Mouse (Mus musculus): ENCODE data around the gene Zdhhc7. TPM values are rescaled to one million over a fixed set of nuclear protein-coding genes. Genes with fewer than 3 reads are reported as not detected.

Zdhhc7 gene
- polyA plus RNA-seq, 1 experiment from 2014 or later = 32.1 TPM

GRCm38 (mm10) chr8:120129547-120129946 lies 28.3 kb upstream of the Zdhhc7 start:
- Histone ChIP-seq H3K9me3 (no peaks in the 10 kb centered on the region), H3K4me2 (replicated peaks) (no peak overlapping the region), H3K4me1 (peaks cover 40% of the 10 kb centered on the region), H3K27ac (replicated peaks) (peak overlapping the region; percentile 42; the same call in 1 of the 2 replicates), H3K36me3 (no peaks in the 10 kb centered on the region), H3K27me3 (0 out of 2 replicates have a peak, but pooled peaks cover 10% of the 10 kb centered on the region), H3K4me3 (no peak overlapping the region), H3K9ac (replicated peaks) (no peak overlapping the region)
- 37% methylated on average over 4 of the region's 4 CpGs for WGBS
- no peak for ATAC-seq (ENCODE audit: low FRiP score, low read depth)

- Histone ChIP-seq H3K27ac (replicated peaks) (peak overlapping the region; percentile 43), H3K9me3 (no peaks in the 10 kb centered on the region), H3K36me3 (no peaks in the 10 kb centered on the region), H3K4me2 (replicated peaks) (0 out of 2 replicates have a peak overlapping the region, but pooled peaks have one; percentile 5), H3K9ac (replicated peaks) (0 out of 2 replicates have a peak overlapping the region, but pooled peaks have one; percentile 6), H3K4me3 (no peak overlapping the region), H3K27me3 (peaks cover 13% of the 10 kb centered on the region; the same call in 1 of the 2 replicates), H3K4me1 (peaks cover 46% of the 10 kb centered on the region)
- no peak for ATAC-seq (ENCODE audit: low FRiP score, low read depth)
- 26% methylated on average over 14 of the region's 14 CpGs for WGBS
Measured at GRCm38 (mm10) chr8:120126357-120127161, 25.3 kb upstream of the Zdhhc7 start.

DNA sequence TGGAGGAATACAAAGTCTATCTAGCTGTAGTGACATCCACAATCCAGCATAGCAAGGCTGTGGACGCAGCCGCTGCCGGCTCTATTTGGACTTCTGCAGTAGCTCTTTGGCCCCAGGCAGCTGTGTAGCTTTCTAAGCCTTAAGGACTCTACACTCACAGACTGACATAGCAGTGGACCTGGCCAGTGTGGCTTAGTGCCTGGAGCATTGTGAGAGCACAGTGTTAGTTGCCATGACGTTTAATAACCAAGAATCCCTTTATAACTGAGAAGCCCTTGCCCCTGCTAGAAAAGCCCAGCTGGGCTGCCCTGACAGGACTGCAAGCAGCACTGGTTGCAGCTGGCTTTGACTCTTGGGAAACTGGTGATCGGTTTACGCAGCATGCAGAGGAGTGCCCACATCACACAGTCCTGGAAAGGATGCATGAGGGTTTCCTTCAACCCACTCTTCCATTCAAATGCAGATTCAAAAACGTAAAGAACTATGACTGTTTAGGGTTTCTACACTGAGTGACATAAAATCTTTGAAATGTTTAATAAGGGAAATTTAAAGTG lies 23.6 kb upstream of the Zdhhc7 start:
- WGBS = 32% methylated on average over 7 of the region's 7 CpGs
- no peak overlapping the region for H3K9ac ChIP-seq (replicated peaks)
- peak; percentile 63 for ATAC-seq (ENCODE audit: low FRiP score, low read depth)

GRCm38 (mm10) chr8:120124261-120124660 lies 23.0 kb upstream of the Zdhhc7 start:
- 60% methylated on average over 6 of the region's 6 CpGs for WGBS
- no peak overlapping the region for H3K9ac ChIP-seq (replicated peaks)
- no peaks in the 10 kb centered on the region for H3K36me3 ChIP-seq
- no peak overlapping the region for H3K4me2 ChIP-seq (replicated peaks)
- H3K27me3 ChIP-seq = peaks cover 13% of the 10 kb centered on the region
- H3K4me1 ChIP-seq = peaks cover 47% of the 10 kb centered on the region
- H3K4me3 ChIP-seq = no peak overlapping the region
- peak overlapping the region; percentile 31 for H3K27ac ChIP-seq (replicated peaks)
- H3K9me3 ChIP-seq = no peaks in the 10 kb centered on the region
- ATAC-seq (ENCODE audit: low FRiP score, low read depth) = no peak

More for the DNA sequence above, 23.6 kb upstream of the Zdhhc7 start:
- H3K27me3 ChIP-seq = peaks cover 13% of the 10 kb centered on the region
- H3K4me2 ChIP-seq (replicated peaks) = no peak overlapping the region
- H3K27ac ChIP-seq (replicated peaks) = peak overlapping the region; percentile 31
- H3K4me3 ChIP-seq = no peak overlapping the region
- peaks cover 49% of the 10 kb centered on the region for H3K4me1 ChIP-seq
- H3K9me3 ChIP-seq = no peaks in the 10 kb centered on the region
- no peaks in the 10 kb centered on the region for H3K36me3 ChIP-seq

GRCm38 (mm10) chr8:120120951-120121350 lies 19.7 kb upstream of the Zdhhc7 start:
- Histone ChIP-seq H3K4me1 (peaks cover 29% of the 10 kb centered on the region), H3K9ac (replicated peaks) (no peak overlapping the region), H3K4me3 (no peak overlapping the region), H3K27me3 (peaks cover 19% of the 10 kb centered on the region), H3K36me3 (no peaks in the 10 kb centered on the region), H3K4me2 (replicated peaks) (no peak overlapping the region), H3K9me3 (no peaks in the 10 kb centered on the region), H3K27ac (replicated peaks) (no peak overlapping the region)
- WGBS = 67% methylated on average over 5 of the region's 5 CpGs
- no peak for ATAC-seq (ENCODE audit: low FRiP score, low read depth)

DNA sequence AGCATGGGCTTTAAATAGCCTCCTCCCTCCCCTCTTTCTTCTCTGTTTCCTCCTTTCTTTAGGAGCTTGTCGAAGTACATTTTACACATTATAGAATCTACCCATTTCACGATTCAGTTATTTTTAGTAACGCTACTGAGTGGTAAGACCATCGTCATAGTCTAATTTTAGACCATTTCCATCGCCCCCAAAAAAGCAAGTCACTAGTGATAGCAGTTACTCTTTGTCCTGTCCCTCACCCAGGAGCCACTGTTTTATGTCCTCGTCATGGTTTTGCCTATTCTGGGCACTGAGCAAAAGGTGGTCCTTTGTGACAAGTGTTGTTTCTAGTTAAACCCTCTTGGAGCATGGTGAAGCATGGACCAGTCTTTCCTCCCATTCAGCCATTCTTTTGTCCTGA lies 18.6 kb upstream of the Zdhhc7 start:
- Histone ChIP-seq H3K36me3 (no peaks in the 10 kb centered on the region), H3K4me2 (replicated peaks) (no peak overlapping the region), H3K4me3 (no peak overlapping the region), H3K27me3 (peaks cover 29% of the 10 kb centered on the region), H3K4me1 (peaks cover 19% of the 10 kb centered on the region), H3K9ac (replicated peaks) (no peak overlapping the region), H3K9me3 (no peaks in the 10 kb centered on the region), H3K27ac (replicated peaks) (0 out of 2 replicates have a peak overlapping the region, but pooled peaks have one; percentile 30)
- WGBS = 87% methylated on average over 6 of the region's 6 CpGs
- ATAC-seq (ENCODE audit: low FRiP score, low read depth) = no peak

- H3K4me3 ChIP-seq = no peak overlapping the region
- ATAC-seq (ENCODE audit: low FRiP score, low read depth) = no peak
- WGBS = 65% methylated on average over 3 of the region's 3 CpGs
Measured at GRCm38 (mm10) chr8:120119429-120119828, 18.1 kb upstream of the Zdhhc7 start.

GRCm38 (mm10) chr8:120118847-120119246 lies 17.6 kb upstream of the Zdhhc7 start:
- Histone ChIP-seq H3K9ac (replicated peaks) (no peak overlapping the region), H3K4me2 (replicated peaks) (no peak overlapping the region), H3K4me1 (peaks cover 17% of the 10 kb centered on the region), H3K4me3 (no peak overlapping the region), H3K9me3 (no peaks in the 10 kb centered on the region), H3K27ac (replicated peaks) (no peak overlapping the region), H3K36me3 (no peaks in the 10 kb centered on the region), H3K27me3 (peaks cover 37% of the 10 kb centered on the region)
- WGBS = 81% methylated on average over 5 of the region's 5 CpGs
- no peak for ATAC-seq (ENCODE audit: low FRiP score, low read depth)

More at GRCm38 (mm10) chr8:120119429-120119828, 18.1 kb upstream of the Zdhhc7 start:
- peaks cover 19% of the 10 kb centered on the region for H3K4me1 ChIP-seq
- no peaks in the 10 kb centered on the region for H3K9me3 ChIP-seq
- H3K9ac ChIP-seq (replicated peaks) = no peak overlapping the region
- no peaks in the 10 kb centered on the region for H3K36me3 ChIP-seq
- peaks cover 34% of the 10 kb centered on the region for H3K27me3 ChIP-seq
- 0 out of 2 replicates have a peak overlapping the region, but pooled peaks have one; percentile 30 for H3K27ac ChIP-seq (replicated peaks)
- no peak overlapping the region for H3K4me2 ChIP-seq (replicated peaks)

DNA sequence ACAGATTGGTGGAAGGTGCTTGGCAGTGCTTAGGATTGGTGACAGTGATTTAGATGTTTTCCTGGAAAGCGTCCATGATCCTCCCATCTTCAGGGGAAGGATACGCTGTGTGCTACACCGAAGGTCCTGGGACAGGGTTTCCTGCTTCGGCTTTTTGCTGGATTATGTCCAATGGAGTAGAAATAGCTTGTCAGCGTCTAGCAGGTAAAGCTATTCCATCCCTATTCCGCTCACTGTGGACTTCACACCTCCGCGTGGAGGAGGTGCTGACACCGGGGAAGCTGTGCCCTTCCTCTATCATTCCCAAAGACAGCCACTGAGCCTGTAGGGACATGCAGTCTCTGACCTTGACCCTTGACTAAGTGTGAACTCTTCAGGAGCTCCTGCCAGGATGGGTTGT lies 16.9 kb upstream of the Zdhhc7 start:
- Histone ChIP-seq H3K27ac (replicated peaks) (no peak overlapping the region), H3K9me3 (no peaks in the 10 kb centered on the region), H3K36me3 (no peaks in the 10 kb centered on the region), H3K27me3 (peaks cover 37% of the 10 kb centered on the region), H3K9ac (replicated peaks) (no peak overlapping the region), H3K4me1 (peaks cover 21% of the 10 kb centered on the region), H3K4me2 (replicated peaks) (no peak overlapping the region), H3K4me3 (no peak overlapping the region)
- ATAC-seq (ENCODE audit: low FRiP score, low read depth) = no peak
- 88% methylated on average over 9 of the region's 9 CpGs for WGBS

DNA sequence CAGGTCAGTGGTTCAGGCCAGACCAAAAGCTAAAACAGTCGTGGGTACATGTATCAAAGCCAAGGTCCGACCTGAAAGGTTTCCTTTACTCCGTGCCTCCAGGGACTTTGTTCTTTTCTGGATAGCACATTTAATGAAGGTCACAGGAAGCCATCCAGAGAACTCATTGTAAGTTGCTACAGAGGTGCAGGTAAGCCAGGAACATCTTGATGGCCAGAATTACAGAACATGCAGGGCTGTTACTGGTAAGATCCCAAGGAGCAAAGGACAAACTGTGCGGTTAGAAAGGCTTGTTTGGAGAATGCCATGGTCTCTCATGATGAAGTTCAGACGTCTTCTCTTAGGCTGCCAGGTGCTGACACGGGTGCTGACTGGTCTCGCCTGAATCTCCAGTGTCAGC lies 15.3 kb upstream of the Zdhhc7 start:
- no peak for ATAC-seq (ENCODE audit: low FRiP score, low read depth)
- Histone ChIP-seq H3K4me3 (no peak overlapping the region), H3K9ac (replicated peaks) (no peak overlapping the region), H3K4me1 (peaks cover 25% of the 10 kb centered on the region), H3K4me2 (replicated peaks) (no peak overlapping the region), H3K27ac (replicated peaks) (no peak overlapping the region), H3K36me3 (no peaks in the 10 kb centered on the region), H3K27me3 (peaks cover 34% of the 10 kb centered on the region), H3K9me3 (no peaks in the 10 kb centered on the region)
- 78% methylated on average over 7 of the region's 7 CpGs for WGBS

DNA sequence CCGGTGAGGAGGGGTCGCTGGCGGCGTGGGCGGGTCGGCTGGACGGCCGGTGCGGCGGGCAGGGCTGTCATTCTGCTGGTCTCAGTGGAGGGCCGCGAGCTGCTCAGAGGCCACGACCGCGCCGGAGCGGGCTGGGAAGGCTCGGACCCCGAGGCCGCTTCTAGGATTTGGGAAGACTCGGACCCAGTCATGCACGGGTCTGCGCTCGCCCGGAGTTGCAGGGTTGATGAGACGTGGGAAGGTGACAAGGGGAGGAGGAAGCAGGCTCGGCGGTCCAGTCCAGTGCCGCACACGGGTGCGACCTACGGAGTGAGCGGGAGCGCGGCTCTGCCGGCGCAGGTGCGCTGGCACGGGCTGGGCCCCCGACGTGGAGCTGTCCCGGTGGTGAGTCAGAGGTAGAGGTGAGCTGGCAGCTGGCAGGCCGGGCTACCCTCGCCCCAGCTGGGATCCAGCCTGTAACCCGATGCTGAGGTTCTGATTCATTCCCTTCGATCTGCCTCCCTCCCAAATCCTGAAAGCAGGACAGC lies 13.1 kb upstream of the Zdhhc7 start:
- Histone ChIP-seq H3K27ac (replicated peaks) (peak overlapping the region; percentile 70), H3K36me3 (no peaks in the 10 kb centered on the region)

DNA sequence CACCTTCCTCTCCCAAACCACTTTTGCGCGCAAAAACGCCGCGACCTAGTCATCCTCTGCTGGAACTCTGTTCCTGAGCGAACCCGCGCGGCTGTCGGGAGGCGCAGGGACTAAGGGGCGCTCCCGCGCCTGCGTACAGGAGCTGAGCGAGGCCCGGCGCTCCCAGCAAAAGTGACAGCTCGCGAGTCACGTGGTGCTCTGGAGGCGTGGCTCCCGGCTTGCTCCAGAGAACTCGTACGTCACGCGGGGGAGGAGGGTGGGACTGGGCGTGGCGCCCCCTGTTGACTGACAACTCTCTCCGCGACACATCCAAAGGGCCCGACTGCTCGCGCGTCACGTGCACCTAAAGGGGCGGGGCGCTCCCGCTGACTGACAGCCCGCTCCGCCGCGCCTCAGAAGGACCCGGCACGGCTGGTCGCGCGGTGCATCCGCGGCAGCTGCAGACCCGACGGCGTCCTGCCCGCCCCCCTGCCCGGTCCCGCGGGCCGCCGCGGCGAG lies 12.5 kb upstream of the Zdhhc7 start, which contains the start of gene 6430548M08Rik:
TSS of gene 6430548M08Rik (plus strand) at position 395 of the 498 bp plus-strand sequence.
- H3K27me3 ChIP-seq = peaks cover 34% of the 10 kb centered on the region
- H3K9ac ChIP-seq (replicated peaks) = peak within 1 kb of the TSS; percentile 82
- no peaks in the 10 kb centered on the region for H3K36me3 ChIP-seq
- peaks cover 16% of the 10 kb centered on the region for H3K4me1 ChIP-seq
- H3K9me3 ChIP-seq = no peaks in the 10 kb centered on the region
- peak within 1 kb of the TSS; percentile 73 for H3K4me3 ChIP-seq
- ATAC-seq (ENCODE audit: low FRiP score, low read depth) = peak; percentile 98
- peak within 1 kb of the TSS; percentile 85 for H3K4me2 ChIP-seq (replicated peaks)
- H3K27ac ChIP-seq (replicated peaks) = peak within 1 kb of the TSS; percentile 87
- WGBS = under 1% methylated on average over 59 of the region's 61 CpGs

More for the DNA sequence above, 13.1 kb upstream of the Zdhhc7 start:
- ATAC-seq (ENCODE audit: low FRiP score, low read depth) = peak; percentile 78; the same call in 1 of the 2 replicates
- peak overlapping the region; percentile 85 for H3K4me2 ChIP-seq (replicated peaks)
- H3K4me1 ChIP-seq = peaks cover 18% of the 10 kb centered on the region
- peaks cover 34% of the 10 kb centered on the region for H3K27me3 ChIP-seq
- under 1% methylated on average over 46 of the region's 46 CpGs for WGBS
- no peaks in the 10 kb centered on the region for H3K9me3 ChIP-seq
- H3K4me3 ChIP-seq = peak overlapping the region; percentile 73
- H3K9ac ChIP-seq (replicated peaks) = peak overlapping the region; percentile 82
